Mouse (Mus musculus): Measurements from ENCODE around the gene 1190002N15Rik. TPM values are rescaled to one million over a fixed set of nuclear protein-coding genes. Genes with fewer than 3 reads are reported as not detected.

Gene 1190002N15Rik
- 13.4 and 14.4 TPM in 2 replicates for polyA plus RNA-seq (2015; fragmentation: Nextera tagmentation; extraction: Ambion mirVana)

DNA sequence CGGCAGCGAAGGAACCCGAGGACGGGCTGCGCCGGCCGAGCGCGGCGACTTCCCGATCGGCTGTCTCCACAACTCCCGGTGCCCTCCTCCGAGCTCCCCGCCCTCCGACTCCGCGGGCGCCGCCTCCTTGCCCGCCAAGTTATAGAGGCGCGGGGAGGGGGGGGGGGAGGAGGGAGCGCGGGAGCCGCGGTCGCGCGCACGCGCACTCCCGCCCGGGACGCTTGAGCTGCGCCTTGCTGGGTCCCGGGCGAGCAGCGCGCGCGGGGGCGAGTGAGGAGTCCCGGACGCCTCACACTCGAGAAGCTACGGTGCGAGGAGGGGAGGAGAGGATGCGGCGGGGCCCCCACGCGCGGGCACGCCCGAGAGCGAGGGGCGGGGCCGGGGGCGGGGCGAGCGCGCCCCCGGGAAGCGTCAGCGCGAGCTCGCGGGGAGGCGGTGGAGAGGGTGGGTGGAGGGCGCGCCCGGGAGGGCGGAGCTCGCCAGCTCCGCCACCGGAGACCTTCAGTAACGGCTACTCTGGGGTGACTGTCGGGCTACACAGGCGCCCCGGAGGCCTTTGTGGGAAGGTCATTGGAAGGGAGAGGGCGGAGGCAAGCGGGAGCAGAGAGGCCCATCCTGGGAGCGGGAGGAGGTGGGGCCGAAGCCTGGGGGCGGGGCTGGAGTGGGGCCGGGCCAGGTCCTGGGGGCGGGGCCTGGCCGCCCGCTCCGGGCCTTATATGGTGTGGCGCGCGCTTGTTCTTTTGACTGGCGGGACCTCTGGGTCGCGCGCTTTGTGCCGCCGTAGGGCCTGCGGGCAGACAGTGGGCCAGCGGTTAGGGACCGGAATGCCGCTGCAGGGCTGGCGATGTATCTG lies at the start of gene 1190002N15Rik:
Gene 1190002N15Rik, minus strand, starts transcription at position 112 of the 853 bp plus-strand sequence.
- peak within 1 kb of the TSS; percentile 79 for H3K9ac ChIP-seq (ENCODE audit: low read length)
- no peaks in the 10 kb centered on the region for H3K36me3 ChIP-seq (ENCODE audit: control insufficient read depth, insufficient read depth, low read length)
- TF ChIP-seq EP300 (optimal IDR thresholded peaks at IDR 0.05) (no peak), CTCF (IDR thresholded peaks at IDR 0.05; ENCODE audit: low read depth) (peak; percentile 42)
- H3K9me3 ChIP-seq (ENCODE audit: control insufficient read depth, low read length), result no peaks in the 10 kb centered on the region
- no peaks in the 10 kb centered on the region for H3K4me1 ChIP-seq (replicated peaks; ENCODE audit: control insufficient read depth, insufficient read depth)
- DNase-seq (ENCODE audit: low spot score), result peak; percentile 96
- H3K4me3 ChIP-seq (ENCODE audit: low read depth, low read length), result peak within 1 kb of the TSS; percentile 78
- ATAC-seq (ENCODE audit: low FRiP score, low TSS enrichment), result peak; percentile 94
- under 1% methylated on average over 49 of the region's 104 CpGs for WGBS
- H3K4me2 ChIP-seq (replicated peaks; ENCODE audit: low read depth), result peak within 1 kb of the TSS; percentile 82
- no peaks in the 10 kb centered on the region for H3K27me3 ChIP-seq (ENCODE audit: control insufficient read depth, insufficient read depth, low read length)
- H3K27ac ChIP-seq (replicated peaks), result peak within 1 kb of the TSS; percentile 98

DNA sequence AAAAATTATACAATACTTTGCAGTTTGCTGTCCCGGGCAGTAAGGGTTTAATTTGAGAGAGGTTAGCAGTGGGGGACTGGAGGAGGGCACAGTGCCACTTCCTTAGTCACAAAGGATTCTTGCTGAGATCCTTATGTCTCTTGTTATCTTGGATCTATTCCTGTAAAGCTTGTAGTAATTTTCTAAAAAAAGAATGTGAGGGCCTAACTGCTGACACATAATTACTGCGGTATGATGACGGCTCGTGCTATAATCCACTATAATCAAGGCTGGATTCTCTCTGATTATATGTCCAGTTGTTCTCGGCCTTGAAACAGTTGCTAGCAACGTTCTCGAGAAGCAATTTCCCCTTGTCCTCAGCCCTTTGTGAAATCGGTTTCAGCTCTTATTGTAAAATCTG lies 44.4 kb upstream of the 1190002N15Rik start:
- H3K9ac ChIP-seq (ENCODE audit: low read length), result no peak overlapping the region
- no peaks in the 10 kb centered on the region for H3K36me3 ChIP-seq (ENCODE audit: control insufficient read depth, insufficient read depth, low read length)
- no peaks in the 10 kb centered on the region for H3K27me3 ChIP-seq (ENCODE audit: control insufficient read depth, insufficient read depth, low read length)
- TF ChIP-seq CTCF (IDR thresholded peaks at IDR 0.05; ENCODE audit: low read depth), result no peak
- no peak for TF ChIP-seq EP300 (optimal IDR thresholded peaks at IDR 0.05)
- H3K4me3 ChIP-seq (ENCODE audit: low read depth, low read length), result no peak overlapping the region
- no peaks in the 10 kb centered on the region for H3K9me3 ChIP-seq (ENCODE audit: control insufficient read depth, low read length)
- no peak for ATAC-seq (ENCODE audit: low FRiP score, low TSS enrichment)
- DNase-seq (ENCODE audit: low spot score), result no peak
- no peak overlapping the region for H3K27ac ChIP-seq (replicated peaks)
- WGBS, result 54% methylated on average over 8 of the region's 8 CpGs
- H3K4me1 ChIP-seq (replicated peaks; ENCODE audit: control insufficient read depth, insufficient read depth), result no peaks in the 10 kb centered on the region
- no peak overlapping the region for H3K4me2 ChIP-seq (replicated peaks; ENCODE audit: low read depth)

DNA sequence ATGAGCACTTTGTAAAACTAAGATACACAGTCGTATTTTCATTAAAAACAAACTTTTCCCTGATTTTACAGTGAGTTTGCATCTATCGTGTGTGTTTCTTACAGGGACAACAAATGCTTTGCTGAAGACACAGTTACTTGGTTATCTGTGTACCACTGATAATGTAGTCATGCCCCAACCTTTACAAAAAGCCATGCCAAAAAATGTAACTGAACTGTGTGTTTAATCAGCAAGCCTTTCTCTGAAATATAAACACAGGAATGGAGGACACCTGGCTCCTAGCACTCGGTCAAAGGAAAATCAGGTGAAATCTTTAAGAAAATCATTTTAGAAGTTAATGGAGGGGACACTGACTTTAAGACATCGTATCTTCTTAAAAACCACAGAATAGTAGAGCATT lies 43.8 kb upstream of the 1190002N15Rik start:
- no peaks in the 10 kb centered on the region for H3K36me3 ChIP-seq (ENCODE audit: control insufficient read depth, insufficient read depth, low read length)
- no peaks in the 10 kb centered on the region for H3K27me3 ChIP-seq (ENCODE audit: control insufficient read depth, insufficient read depth, low read length)
- 63% methylated on average over 4 of the region's 4 CpGs for WGBS
- no peak overlapping the region for H3K4me2 ChIP-seq (replicated peaks; ENCODE audit: low read depth)
- no peaks in the 10 kb centered on the region for H3K9me3 ChIP-seq (ENCODE audit: control insufficient read depth, low read length)
- no peak for ATAC-seq (ENCODE audit: low FRiP score, low TSS enrichment)
- no peaks in the 10 kb centered on the region for H3K4me1 ChIP-seq (replicated peaks; ENCODE audit: control insufficient read depth, insufficient read depth)
- no peak overlapping the region for H3K9ac ChIP-seq (ENCODE audit: low read length)
- H3K4me3 ChIP-seq (ENCODE audit: low read depth, low read length), result no peak overlapping the region
- no peak for DNase-seq (ENCODE audit: low spot score)
- H3K27ac ChIP-seq (replicated peaks), result no peak overlapping the region
- TF ChIP-seq EP300 (optimal IDR thresholded peaks at IDR 0.05) (no peak), CTCF (IDR thresholded peaks at IDR 0.05; ENCODE audit: low read depth) (no peak)

DNA sequence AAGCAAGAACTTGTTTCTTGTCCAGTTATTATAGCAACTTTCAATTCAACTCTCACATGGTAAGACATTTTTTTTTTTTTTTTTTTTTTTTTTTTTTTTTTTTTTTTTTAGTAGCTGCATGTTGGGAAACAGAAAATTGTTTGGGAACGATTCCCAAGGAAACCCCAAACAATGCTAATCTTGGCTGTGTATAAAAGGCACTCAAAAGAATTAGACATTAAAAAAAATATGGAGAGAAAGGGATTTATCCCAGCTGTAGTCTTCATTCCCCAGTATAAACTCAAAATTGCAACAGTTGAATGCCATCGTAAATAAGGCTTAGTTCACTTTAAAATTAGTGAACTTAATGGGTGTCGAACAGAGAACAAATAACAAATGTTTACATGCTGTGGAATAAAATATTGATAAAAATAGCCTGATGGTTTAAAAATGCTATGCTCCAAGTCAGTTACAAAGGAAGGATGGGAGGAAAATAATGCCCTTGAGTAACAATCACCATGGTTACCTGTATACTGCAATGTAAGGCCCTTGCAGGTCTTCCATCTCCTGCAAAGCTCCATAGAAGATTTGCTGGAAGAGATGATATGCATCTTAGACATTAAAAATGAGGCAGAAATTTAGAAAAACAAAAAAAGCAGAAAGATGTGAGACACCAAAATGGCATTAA lies 42.3 kb upstream of the 1190002N15Rik start:
- Histone ChIP-seq H3K9ac (ENCODE audit: low read length) (no peak overlapping the region), H3K4me3 (ENCODE audit: low read depth, low read length) (no peak overlapping the region), H3K27ac (replicated peaks) (no peak overlapping the region), H3K4me1 (replicated peaks; ENCODE audit: control insufficient read depth, insufficient read depth) (no peaks in the 10 kb centered on the region), H3K9me3 (ENCODE audit: control insufficient read depth, low read length) (no peaks in the 10 kb centered on the region), H3K4me2 (replicated peaks; ENCODE audit: low read depth) (no peak overlapping the region), H3K36me3 (ENCODE audit: control insufficient read depth, insufficient read depth, low read length) (no peaks in the 10 kb centered on the region), H3K27me3 (ENCODE audit: control insufficient read depth, insufficient read depth, low read length) (no peaks in the 10 kb centered on the region)
- ATAC-seq (ENCODE audit: low FRiP score, low TSS enrichment) (no peak), DNase-seq (ENCODE audit: low spot score) (no peak)
- WGBS, result 58% methylated on average over 3 of the region's 3 CpGs
- no peak for TF ChIP-seq CTCF (IDR thresholded peaks at IDR 0.05; ENCODE audit: low read depth)
- no peak for TF ChIP-seq EP300 (optimal IDR thresholded peaks at IDR 0.05)

DNA sequence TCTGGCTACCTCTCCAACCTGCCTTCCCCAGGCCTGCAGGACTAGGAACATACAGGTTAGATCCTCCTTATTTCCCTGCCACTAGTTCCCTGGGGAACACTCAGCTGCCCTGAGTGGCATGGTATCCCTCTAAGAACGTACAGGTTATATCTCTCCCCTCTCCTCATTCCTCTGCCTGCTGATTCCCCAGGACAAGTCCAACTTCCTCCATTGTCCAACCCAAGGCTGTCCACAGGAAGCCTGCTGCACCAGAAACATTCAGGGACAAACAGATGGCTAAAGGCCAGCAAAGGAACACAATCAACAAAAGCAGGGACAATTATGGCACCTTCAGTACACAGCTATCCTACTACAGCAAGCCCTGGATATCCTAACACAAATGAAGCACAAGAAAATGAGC lies 33.9 kb upstream of the 1190002N15Rik start:
- ATAC-seq (ENCODE audit: low FRiP score, low TSS enrichment) (no peak), DNase-seq (ENCODE audit: low spot score) (no peak)
- Histone ChIP-seq H3K4me2 (replicated peaks; ENCODE audit: low read depth) (no peak overlapping the region), H3K36me3 (ENCODE audit: control insufficient read depth, insufficient read depth, low read length) (no peaks in the 10 kb centered on the region), H3K27ac (replicated peaks) (no peak overlapping the region), H3K9me3 (ENCODE audit: control insufficient read depth, low read length) (no peaks in the 10 kb centered on the region), H3K4me1 (replicated peaks; ENCODE audit: control insufficient read depth, insufficient read depth) (no peaks in the 10 kb centered on the region), H3K4me3 (ENCODE audit: low read depth, low read length) (no peak overlapping the region), H3K27me3 (ENCODE audit: control insufficient read depth, insufficient read depth, low read length) (no peaks in the 10 kb centered on the region), H3K9ac (ENCODE audit: low read length) (no peak overlapping the region)
- 52% methylated on average over 1 of the region's 1 CpGs for WGBS
- TF ChIP-seq EP300 (optimal IDR thresholded peaks at IDR 0.05) (no peak), CTCF (IDR thresholded peaks at IDR 0.05; ENCODE audit: low read depth) (no peak)

DNA sequence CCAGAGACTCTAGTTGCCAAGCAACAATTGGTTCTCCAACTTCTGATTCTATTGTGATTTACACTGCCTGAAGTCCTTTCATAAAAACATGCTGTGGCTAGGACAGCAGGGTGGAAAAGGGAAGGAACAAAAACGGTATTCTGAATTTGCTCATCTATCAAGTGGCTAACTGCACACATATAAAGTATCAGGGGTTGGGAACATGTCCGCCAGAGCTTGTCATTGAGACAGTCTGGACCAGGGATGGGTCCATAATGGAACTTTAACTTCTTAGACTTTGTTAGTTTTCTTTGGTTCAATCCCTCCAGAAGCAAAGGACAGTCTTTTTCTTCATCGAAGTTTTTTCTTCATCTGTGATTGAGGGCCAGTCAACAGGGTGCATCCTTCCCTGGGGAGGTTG lies 30.5 kb upstream of the 1190002N15Rik start:
- TF ChIP-seq CTCF (IDR thresholded peaks at IDR 0.05; ENCODE audit: low read depth), result no peak
- no peak for TF ChIP-seq EP300 (optimal IDR thresholded peaks at IDR 0.05)
- no peak overlapping the region for H3K9ac ChIP-seq (ENCODE audit: low read length)
- no peak overlapping the region for H3K4me3 ChIP-seq (ENCODE audit: low read depth, low read length)
- H3K4me2 ChIP-seq (replicated peaks; ENCODE audit: low read depth), result no peak overlapping the region
- no peak overlapping the region for H3K27ac ChIP-seq (replicated peaks)
- DNase-seq (ENCODE audit: low spot score), result no peak
- WGBS, result 78% methylated on average over 3 of the region's 3 CpGs
- no peaks in the 10 kb centered on the region for H3K4me1 ChIP-seq (replicated peaks; ENCODE audit: control insufficient read depth, insufficient read depth)
- H3K27me3 ChIP-seq (ENCODE audit: control insufficient read depth, insufficient read depth, low read length), result no peaks in the 10 kb centered on the region
- no peaks in the 10 kb centered on the region for H3K9me3 ChIP-seq (ENCODE audit: control insufficient read depth, low read length)
- ATAC-seq (ENCODE audit: low FRiP score, low TSS enrichment), result no peak
- H3K36me3 ChIP-seq (ENCODE audit: control insufficient read depth, insufficient read depth, low read length), result no peaks in the 10 kb centered on the region

Measured in stomach, postnatal 0 days (tissue).